Mouse (Mus musculus): Measurements from ENCODE around the gene Uts2b. TPM values are rescaled to one million over a fixed set of nuclear protein-coding genes. Genes with fewer than 3 reads are reported as not detected.

The Uts2b gene
- not detected for total RNA-seq (2023)

DNA sequence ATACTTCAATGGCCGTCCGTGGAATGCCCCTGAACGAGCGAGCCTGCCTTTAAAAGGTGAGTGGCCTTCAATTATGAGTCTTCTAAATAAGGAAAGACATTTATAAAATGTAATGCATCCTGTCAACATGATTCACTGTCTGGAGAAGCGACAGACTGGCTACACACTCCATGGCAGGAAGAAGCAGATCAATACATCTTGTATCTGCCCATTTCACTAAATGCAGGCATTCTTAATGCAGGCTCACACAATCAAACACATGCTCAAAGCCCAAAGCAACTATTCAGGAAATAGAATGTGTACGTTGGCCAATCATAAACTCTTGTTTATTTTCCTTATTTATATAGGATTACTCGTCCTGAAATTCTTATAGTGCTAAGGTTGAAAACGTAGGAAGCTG lies at the start of gene Uts2b:
TSS of gene Uts2b (minus strand) at position 49 of the 400 bp plus-strand sequence.

DNA sequence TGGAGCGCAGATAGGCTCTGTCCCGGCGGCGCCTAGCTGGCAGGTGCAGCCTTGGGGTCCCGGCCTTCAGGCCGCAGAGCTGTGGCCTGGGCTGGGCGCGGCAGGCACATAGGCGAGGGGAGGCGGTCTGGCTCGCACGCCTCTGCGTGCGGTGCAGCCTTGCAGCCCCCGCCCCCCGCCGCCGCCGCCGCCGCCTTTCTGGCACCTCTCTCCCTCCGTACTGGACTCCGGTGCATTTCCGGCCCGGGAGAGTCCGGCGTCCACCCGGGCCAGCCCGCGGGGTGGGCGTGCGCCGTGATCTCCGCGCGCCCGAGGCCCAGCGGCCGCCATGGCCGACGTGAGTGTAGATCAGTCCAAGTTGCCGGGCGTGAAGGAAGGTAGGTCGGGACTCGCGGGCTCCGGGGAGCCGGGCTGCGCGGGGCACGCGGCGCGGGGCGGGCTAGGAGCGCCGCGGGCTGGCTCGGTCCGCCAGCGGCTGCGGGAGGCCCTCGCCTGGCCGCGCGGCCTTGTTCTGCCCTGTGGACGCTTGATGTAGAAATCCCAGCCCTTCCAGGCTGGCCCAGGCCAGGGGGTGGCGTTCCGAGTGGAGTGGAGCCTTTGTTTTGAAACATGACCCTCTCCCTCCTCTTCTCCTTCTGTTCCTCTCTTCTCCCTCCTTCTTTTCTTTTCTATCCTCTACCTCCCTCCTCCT lies 18.9 kb upstream of the Uts2b start, which contains the start of gene Ccdc50:
TSS of gene Ccdc50 (plus strand) at position 109 of the 691 bp plus-strand sequence.

DNA sequence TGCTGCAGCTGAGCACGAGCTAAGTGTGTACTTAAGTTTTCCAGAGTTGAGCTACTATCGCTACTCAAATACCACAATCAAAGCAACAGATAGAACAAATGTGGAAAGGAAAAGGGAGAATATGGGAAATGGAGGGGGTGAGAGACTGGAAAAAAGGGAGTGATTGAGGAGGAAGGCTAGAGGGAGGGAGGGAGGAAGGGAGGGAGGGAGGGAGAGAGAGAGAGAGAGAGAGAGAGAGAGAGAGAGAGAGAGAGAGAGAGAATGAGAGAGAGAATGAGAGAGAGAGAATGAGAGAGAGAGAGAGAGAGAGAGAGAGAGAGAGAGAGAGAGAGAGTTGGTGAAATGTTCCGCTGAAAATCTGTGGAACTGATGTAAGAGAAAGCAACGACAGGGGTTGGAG lies 62.9 kb downstream of the Uts2b start, which contains the start of gene Ostn:
TSS of gene Ostn (plus strand) at position 301 of the 400 bp plus-strand sequence.

Other genes with a start within 250 kb of the Uts2b start
- gene Ostn, start 62.8 kb downstream of the Uts2b start, total RNA-seq (2023) = not detected
- 17.9 TPM for gene Ccdc50, start 18.6 kb upstream of the Uts2b start, total RNA-seq (2023)

Measured in CD4-positive naive resting alpha-beta T cell, adult 76 days (primary cell).